Mouse (Mus musculus): ENCODE measurements around the gene Trmt2b. TPM values are rescaled to one million over a fixed set of nuclear protein-coding genes. Genes with fewer than 3 reads are reported as not detected.
"Not testable (repeated sequence)": the region's sequence is repeated elsewhere in the genome, so short reads cannot be mapped to it uniquely, and the experiment has no call there.

Gene Trmt2b
- 10 to 100 TPM in 1 of 2 experiments, 1 to 10 TPM in 1; 9.2 to 10.6 TPM for total RNA-seq (2021)
- long read RNA-seq, experiment 1, transcript Trmt2b-202 (13 exons, 3,119 nt): major isoform, 18 of 27 reads
- long read RNA-seq, experiment 1, partial matches to known transcripts: 3 of 27 reads
- long read RNA-seq, experiment 1, other reads (novel, unspliced or antisense): 6 of 27 reads
- long read RNA-seq, experiment 2, transcript Trmt2b-202 (13 exons, 3,119 nt): major isoform, 13 of 21 reads
- long read RNA-seq, experiment 2, partial matches to known transcripts: 2 of 21 reads
- long read RNA-seq, experiment 2, other reads (novel, unspliced or antisense): 6 of 21 reads

- peak; percentile 52 for DNase-seq
Measured at GRCm38 (mm10) chrX:134276275-134277160, at the start of gene Trmt2b. Gene Trmt2b, minus strand, starts transcription at chrX:134276984.

DNA sequence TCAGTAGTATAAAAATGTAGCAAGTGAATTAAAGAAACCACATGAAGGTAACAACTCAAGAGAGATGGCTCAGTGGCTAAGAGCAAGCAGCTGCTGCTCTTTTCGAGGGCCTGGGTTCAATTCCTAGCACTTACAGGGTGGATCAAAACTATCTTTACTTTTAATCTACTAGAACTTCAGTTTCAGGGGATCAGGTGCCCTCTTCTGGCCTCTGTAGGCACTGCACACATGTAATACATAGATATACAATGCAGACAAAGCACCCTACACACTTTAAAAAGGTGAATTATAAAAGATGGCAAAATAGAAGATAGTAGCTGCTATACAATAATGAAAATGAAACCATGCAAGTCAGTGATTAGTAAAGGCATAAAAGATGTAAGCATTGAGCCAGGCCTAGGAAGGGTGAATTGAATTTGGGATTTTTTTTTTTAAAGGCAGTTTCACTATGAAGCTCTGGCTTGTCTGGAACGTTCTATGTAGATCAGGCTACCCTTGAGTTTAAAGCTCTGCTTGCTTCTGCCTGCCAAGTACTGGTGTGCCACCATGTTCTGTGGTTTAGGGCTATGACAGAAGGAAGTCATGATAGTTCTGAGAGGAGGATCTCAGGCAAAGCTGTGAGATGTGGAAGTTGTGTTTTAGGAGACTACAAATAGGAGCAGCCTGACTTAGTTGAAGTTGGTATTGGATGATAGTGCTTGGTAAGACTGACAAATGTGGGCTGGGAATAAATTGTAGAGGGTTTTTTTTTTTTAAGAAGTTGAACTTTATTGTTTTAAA, 42.6 kb upstream of the Trmt2b start:
- peak; percentile 10 for DNase-seq

DNA sequence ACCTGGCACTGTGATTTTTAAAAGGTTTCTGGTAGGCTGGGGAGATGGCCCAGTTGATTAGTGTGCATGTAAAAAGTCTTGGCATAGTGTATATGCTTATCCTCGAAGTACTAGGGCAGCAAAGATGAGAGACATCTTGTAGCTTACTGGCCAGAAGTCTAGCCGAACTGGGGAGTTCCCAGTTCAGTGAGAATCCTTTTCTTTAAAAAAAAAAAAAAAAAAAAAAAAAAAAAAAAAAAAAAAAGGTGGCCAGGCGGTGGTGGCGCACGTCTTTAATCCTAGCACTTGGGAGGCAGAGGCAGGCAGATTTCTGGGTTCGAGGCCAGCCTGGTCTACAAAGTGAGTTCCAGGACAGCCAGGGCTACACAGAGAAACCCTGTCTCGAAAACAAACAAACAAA, 34.4 kb upstream of the Trmt2b start:
- not testable (repeated sequence) for DNase-seq

DNA sequence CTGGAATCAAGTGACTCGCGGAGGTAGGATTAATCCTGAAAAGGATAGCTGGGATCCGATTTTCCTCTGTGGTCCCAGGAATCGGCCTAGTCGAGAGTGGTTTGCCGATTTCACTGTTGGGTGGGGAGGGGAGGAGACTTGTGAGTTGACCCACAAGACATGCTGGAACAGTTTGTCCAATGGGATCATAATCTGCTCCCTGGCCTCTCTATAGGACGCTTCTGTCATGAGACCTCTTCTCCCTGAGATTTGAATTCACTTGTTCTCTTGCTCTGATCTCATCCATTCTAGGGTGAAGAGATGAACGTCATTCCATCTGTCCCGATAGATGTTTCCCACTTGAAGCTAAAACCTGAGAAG, 31.5 kb upstream of the Trmt2b start:
- no peak for DNase-seq

DNA sequence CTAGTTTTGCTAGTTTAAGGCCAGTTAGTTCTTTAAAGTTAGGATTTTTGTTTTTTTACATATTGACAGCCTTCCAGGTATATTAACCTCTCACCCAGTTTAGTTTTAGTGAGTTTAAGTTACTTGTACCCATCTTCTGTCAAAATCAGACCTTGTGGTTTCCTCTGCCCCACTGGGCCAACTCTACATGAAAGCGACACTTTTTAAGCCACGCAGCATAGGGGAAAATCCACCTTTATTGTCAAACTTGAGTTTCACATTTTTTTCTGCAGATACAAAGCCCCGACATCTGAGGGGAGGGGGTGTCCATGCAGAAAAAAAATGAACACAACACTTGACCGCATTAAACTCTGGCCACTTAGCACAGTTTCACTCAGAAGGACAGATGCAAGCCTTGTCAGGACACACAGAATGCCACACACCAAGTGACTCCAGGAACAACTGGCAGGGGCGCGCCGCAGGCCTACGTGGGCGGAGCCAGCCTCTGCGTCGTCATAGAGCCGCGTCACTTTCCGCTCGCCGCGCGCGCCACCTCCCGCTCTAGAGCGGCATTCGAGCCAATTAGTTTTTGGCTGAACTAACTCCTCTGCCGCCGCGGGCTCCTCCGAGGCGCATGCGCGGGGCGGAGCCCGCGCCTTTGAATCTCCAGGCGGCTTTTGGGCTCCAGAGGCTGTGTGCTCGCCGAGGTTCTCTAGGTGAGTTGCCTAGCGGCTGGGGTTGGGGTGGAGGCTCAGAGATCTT, 30.9 kb upstream of the Trmt2b start, which contains the start of gene Cenpi:
Gene Cenpi, plus strand, starts transcription at position 551 of the 741 bp plus-strand sequence.
- DNase-seq: peak; percentile 82

GRCm38 (mm10) chrX:134303287-134303686, 26.5 kb upstream of the Trmt2b start:
- DNase-seq: no peak

DNA sequence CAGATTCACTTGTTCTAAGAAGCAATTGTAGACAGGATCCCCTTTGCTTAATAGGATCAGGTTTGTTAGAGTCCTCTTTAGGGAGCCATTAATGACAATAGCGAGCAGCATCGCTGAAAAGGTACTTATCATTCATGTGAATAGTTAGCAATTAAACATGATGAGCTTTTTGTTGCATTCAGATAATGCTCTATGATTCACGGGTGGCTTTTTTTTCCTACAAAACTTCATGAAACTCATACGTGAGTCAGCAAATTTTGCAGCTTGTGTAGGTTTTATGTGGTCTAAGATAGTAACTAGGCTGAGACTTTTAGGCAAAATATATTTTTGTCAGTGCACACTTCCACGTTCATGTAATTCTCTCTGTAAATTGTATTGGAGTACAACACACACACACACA, 23.4 kb upstream of the Trmt2b start:
- no peak for DNase-seq

GRCm38 (mm10) chrX:134297195-134297594, 20.4 kb upstream of the Trmt2b start:
- DNase-seq: no peak

DNA sequence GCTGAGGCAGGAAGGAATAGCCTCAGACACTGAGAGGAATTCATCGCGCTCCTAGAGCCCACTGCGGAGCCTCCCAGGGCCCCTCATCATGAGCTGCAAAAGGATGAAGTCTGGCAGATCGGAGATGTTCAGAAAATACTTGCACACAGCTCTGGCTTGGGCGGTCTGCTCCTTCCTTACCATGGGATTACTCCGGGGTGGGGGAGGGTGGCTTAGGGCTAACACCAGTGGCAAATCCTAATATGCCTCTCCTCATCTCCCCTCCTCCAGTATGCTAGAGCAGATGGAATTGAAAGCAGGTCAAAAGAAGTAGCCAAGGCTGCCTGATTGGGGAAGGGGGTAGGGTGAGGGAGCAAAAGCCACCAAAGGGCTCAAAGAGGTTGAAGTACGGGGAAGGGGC, 20.0 kb upstream of the Trmt2b start:
- DNase-seq: no peak

- no peak for DNase-seq
Measured at GRCm38 (mm10) chrX:134296301-134296700, 19.5 kb upstream of the Trmt2b start.

DNA sequence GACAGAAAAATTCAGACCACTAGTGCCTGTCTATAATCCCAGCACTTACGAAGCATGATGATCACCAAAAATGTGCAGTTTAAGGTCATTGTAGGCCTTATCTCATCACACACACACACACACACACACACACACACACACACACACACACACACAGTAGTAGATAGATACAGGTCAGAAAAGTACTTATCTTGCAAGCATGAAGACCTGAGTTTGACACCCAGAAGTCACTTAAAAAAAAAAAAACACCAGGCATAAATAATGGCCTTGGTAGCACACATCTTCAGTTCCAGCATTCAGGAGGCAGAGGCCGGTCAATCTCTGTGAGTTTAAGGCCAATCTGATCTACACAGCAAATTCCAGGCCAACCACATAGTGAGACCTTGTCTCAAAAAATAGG, 10.5 kb upstream of the Trmt2b start:
- no peak for DNase-seq

DNA sequence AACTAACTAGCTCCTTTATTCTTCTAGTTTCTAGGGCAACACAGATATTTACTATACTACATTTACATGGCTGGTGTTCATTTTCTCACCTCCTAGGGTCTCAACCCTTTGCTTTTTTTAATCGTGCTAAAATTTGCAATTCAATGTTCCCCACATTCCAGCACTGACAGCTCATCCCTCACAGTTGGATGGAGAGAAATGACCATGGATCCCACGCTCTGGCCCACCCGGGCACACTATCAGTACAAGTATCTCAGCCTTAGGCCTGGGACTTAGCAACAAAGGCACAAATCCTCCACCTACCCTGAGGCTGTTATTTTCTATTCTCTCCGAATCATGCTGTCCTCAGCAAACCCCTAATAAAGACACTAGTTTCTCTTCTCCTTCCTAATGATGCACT, 9.0 kb upstream of the Trmt2b start:
- no peak for DNase-seq

- no peak for DNase-seq
Measured at GRCm38 (mm10) chrX:134285102-134285501, 8.3 kb upstream of the Trmt2b start.

DNA sequence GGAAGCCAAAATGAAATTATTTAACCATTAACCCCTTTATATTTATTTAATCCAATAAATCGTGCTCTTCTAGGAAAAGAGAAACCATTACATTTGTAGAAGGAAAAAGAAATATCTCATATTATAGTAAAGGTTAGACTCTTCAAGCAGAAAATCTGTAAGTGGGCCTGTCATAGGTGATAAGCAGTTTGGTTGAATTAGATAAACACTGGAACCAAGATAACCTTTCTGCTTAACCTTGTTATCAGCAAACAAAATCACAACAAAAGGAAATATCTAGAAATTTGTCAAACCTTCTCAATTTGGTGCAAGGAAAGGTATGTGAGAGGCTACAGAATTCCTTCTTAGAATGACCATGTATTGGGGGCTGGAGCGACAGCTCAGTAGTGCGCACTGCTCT, 3.7 kb upstream of the Trmt2b start:
- no peak for DNase-seq

- peak; percentile 6 for DNase-seq
Measured at GRCm38 (mm10) chrX:134275715-134276114, 1.1 kb downstream of the Trmt2b start.

DNA sequence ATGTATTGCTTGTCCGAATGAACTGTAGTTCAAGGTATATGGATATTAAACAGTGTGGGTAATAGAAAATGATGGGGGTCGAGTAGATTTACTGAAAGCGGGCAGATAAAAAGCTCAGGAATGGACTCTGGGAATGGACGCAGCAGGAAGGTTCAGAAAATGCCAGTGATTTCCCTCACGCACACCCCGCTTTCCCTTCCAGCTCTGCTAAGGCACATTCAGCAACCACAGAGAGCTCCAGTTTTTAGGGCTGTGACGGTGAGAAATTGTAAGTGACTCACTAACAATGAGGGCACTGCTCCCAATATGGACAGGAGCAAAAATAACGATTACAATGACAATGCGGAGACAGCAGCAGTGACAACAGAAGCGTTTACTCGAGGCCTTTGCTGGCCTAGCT, 14.7 kb downstream of the Trmt2b start:
- no peak for DNase-seq

DNA sequence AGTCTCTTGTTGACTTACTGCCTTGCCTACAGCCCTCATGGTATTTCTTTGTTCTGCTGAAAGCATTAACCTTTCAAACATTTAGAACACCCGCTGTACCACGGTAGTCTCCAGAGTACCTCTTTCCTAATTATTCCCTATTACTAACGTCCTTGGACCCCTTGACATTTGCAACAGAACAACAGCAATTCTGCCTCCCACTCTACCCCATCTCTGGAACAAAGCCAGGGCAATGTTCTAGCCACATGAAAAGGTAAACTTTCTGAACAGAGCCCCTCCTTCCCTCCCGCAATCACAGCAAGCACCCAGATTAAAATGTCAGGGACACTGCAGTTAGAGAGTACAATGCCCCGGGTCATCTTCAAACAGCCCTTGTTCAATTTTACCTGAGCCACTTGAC, 15.6 kb downstream of the Trmt2b start:
- DNase-seq: no peak

GRCm38 (mm10) chrX:134248202-134248601, 28.6 kb downstream of the Trmt2b start:
- no peak for DNase-seq

GRCm38 (mm10) chrX:134245946-134246345, 30.8 kb downstream of the Trmt2b start:
- DNase-seq: no peak

GRCm38 (mm10) chrX:134238266-134238665, 38.5 kb downstream of the Trmt2b start:
- no peak for DNase-seq

- no peak for DNase-seq
Measured at GRCm38 (mm10) chrX:134233048-134233447, 43.7 kb downstream of the Trmt2b start.

- no peak for DNase-seq
Measured at GRCm38 (mm10) chrX:134221856-134222255, 54.9 kb downstream of the Trmt2b start, which contains the start of gene Nox1. Gene Nox1, minus strand, starts transcription at chrX:134221956.
